Mouse (Mus musculus) intestine, embryonic 14.5 days (tissue): ENCODE data around the gene Tppp2. TPM values are rescaled to one million over a fixed set of nuclear protein-coding genes. Genes with fewer than 3 reads are reported as not detected.

Experiments used
- ATAC-seq: fragments of 200-750 bp; cut with Nextera tagmentation; replicated peaks from 2 replicates; pipeline ENCODE4 v1.8.0; 2017; ENCODE audit warnings: low read depth, moderate number of reproducible peaks, moderate TSS enrichment, moderate library complexity; ENCODE audit not compliant: low FRiP score, low TSS enrichment
- DNase-seq: peaks from one replicate; pipeline ENCODE4 v3.0.0-alpha.2; 2018; ENCODE audit warnings: low spot score
- H3K27ac ChIP-seq: fragments of 300-500 bp; sonication (generic); 2 replicates; pipeline ENCODE4 v1.5.1; 2014; ENCODE audit warnings: low read depth, mild to moderate bottlenecking, control low read depth
- H3K27me3 ChIP-seq: fragments of 300-500 bp; sonication (generic); replicated peaks from 2 replicates; pipeline ENCODE4 v1.6.1; 2014; ENCODE audit warnings: low read length, control low read depth; ENCODE audit not compliant: control insufficient read depth, insufficient read depth
- H3K36me3 ChIP-seq: fragments of 300-500 bp; sonication (generic); 2 replicates; pipeline ENCODE4 v1.6.1; 2014; ENCODE audit warnings: low read length, control low read depth; ENCODE audit not compliant: control insufficient read depth, insufficient read depth
- H3K4me1 ChIP-seq: fragments of 300-500 bp; sonication (generic); replicated peaks from 2 replicates; pipeline ENCODE4 v1.6.1; 2014; ENCODE audit warnings: low read length, control low read depth, mixed read lengths; ENCODE audit not compliant: control insufficient read depth, insufficient read depth
- H3K4me2 ChIP-seq: fragments of 300-500 bp; sonication (generic); 2 replicates; pipeline ENCODE4 v1.6.1; 2014; ENCODE audit warnings: low read length
- H3K4me3 ChIP-seq: fragments of 300-500 bp; sonication (generic); 2 replicates; pipeline ENCODE4 v1.5.1; 2014; ENCODE audit warnings: low read depth, low read length, control low read depth, mixed read lengths
- H3K9ac ChIP-seq: fragments of 300-500 bp; sonication (generic); 2 replicates; pipeline ENCODE4 v1.6.1; 2014; ENCODE audit warnings: mild to moderate bottlenecking, low read length
- H3K9me3 ChIP-seq: fragments of 300-500 bp; sonication (generic); 2 replicates; pipeline ENCODE4 v1.6.1; 2016; ENCODE audit warnings: low read length, control low read depth; ENCODE audit not compliant: control insufficient read depth
- WGBS: fragments of 180-500 bp; shearing (Covaris S2); extraction: QIAGEN DNeasy Blood & Tissue Kit; methylation state at CpG from one replicate; pipeline ENCODE4 v1.1.7; 2014; 5-methylcytosine and 5-hydroxymethylcytosine counted together
- polyA plus RNA-seq: library from polyadenylated mRNA; unstranded; fragments of >200 nt; fragmentation: Nextera tagmentation; extraction: Ambion mirVana; gene quantifications from 2 replicates; pipeline ENCODE4 v1.2.1, GENCODE M21; 2014

Gene Tppp2
- polyA plus RNA-seq = 0.31 TPM in 1 of 2 replicates, not detected in the other

- no peak within 1 kb of the TSS for H3K4me3 ChIP-seq
- no peaks in the 10 kb centered on the region for H3K9me3 ChIP-seq
- DNase-seq (no peak), ATAC-seq (no peak)
- H3K36me3 ChIP-seq = no peaks in the 10 kb centered on the region
- H3K27ac ChIP-seq = no peak within 1 kb of the TSS
- peaks cover 19% of the 10 kb centered on the region; the same call in 1 of the 2 replicates for H3K4me1 ChIP-seq
- H3K27me3 ChIP-seq = no peaks in the 10 kb centered on the region
- 85% methylated on average over 4 of the region's 4 CpGs for WGBS
- H3K4me2 ChIP-seq = no peak within 1 kb of the TSS
- no peak within 1 kb of the TSS for H3K9ac ChIP-seq
Measured at GRCm38 (mm10) chr14:51918125-51918524, at the start of gene Tppp2. Gene Tppp2 (plus strand): TSS chr14:51918425.

- DNase-seq = no peak
- H3K9me3 ChIP-seq = no peaks in the 10 kb centered on the region
- WGBS = 71% methylated on average over 2 of the region's 2 CpGs
- no peak overlapping the region for H3K4me3 ChIP-seq
- H3K27ac ChIP-seq = no peak overlapping the region
- no peaks in the 10 kb centered on the region for H3K27me3 ChIP-seq
- no peak overlapping the region for H3K9ac ChIP-seq
- no peak for ATAC-seq
- H3K4me1 ChIP-seq = no peaks in the 10 kb centered on the region
- H3K4me2 ChIP-seq = no peak overlapping the region
- no peaks in the 10 kb centered on the region for H3K36me3 ChIP-seq
Measured at GRCm38 (mm10) chr14:51870756-51871155, 47.5 kb upstream of the Tppp2 start.

- no peaks in the 10 kb centered on the region for H3K36me3 ChIP-seq
- DNase-seq = no peak
- H3K27ac ChIP-seq = no peak overlapping the region
- no peak overlapping the region for H3K4me2 ChIP-seq
- H3K27me3 ChIP-seq = no peaks in the 10 kb centered on the region
- ATAC-seq = no peak
- WGBS = 77% methylated on average over 9 of the region's 9 CpGs
- H3K4me1 ChIP-seq = no peaks in the 10 kb centered on the region
- no peak overlapping the region for H3K9ac ChIP-seq
- no peaks in the 10 kb centered on the region for H3K9me3 ChIP-seq
- no peak overlapping the region for H3K4me3 ChIP-seq
Measured at GRCm38 (mm10) chr14:51871741-51872140, 46.5 kb upstream of the Tppp2 start.

- H3K4me3 ChIP-seq = no peak overlapping the region
- 77% methylated on average over 3 of the region's 3 CpGs for WGBS
- no peak overlapping the region for H3K9ac ChIP-seq
- H3K27ac ChIP-seq = no peak overlapping the region
- no peak for ATAC-seq
- H3K36me3 ChIP-seq = no peaks in the 10 kb centered on the region
- no peaks in the 10 kb centered on the region for H3K27me3 ChIP-seq
- no peaks in the 10 kb centered on the region for H3K9me3 ChIP-seq
- DNase-seq = no peak
- no peaks in the 10 kb centered on the region for H3K4me1 ChIP-seq
- no peak overlapping the region for H3K4me2 ChIP-seq
Measured at GRCm38 (mm10) chr14:51877517-51877916, 40.7 kb upstream of the Tppp2 start.

- H3K9ac ChIP-seq = peak overlapping the region; percentile 70
- H3K36me3 ChIP-seq = peaks cover 20% of the 10 kb centered on the region
- peak; percentile 87 for DNase-seq
- 0% methylated on average over 4 of the region's 4 CpGs for WGBS
- H3K27me3 ChIP-seq = no peaks in the 10 kb centered on the region
- no peaks in the 10 kb centered on the region for H3K9me3 ChIP-seq
- H3K4me1 ChIP-seq = peaks cover 11% of the 10 kb centered on the region
- peak overlapping the region; percentile 58 for H3K4me2 ChIP-seq
- peak; percentile 37 for ATAC-seq
- peak overlapping the region; percentile 85 for H3K4me3 ChIP-seq
- H3K27ac ChIP-seq = peak overlapping the region; percentile 84
Measured at GRCm38 (mm10) chr14:51883527-51884030, 34.6 kb upstream of the Tppp2 start.

- 1% methylated on average over 14 of the region's 14 CpGs for WGBS
- Histone ChIP-seq H3K9ac (peak overlapping the region; percentile 70), H3K4me3 (peak overlapping the region; percentile 85), H3K36me3 (peaks cover 25% of the 10 kb centered on the region), H3K9me3 (no peaks in the 10 kb centered on the region), H3K4me1 (peaks cover 11% of the 10 kb centered on the region), H3K4me2 (peak overlapping the region; percentile 58), H3K27me3 (no peaks in the 10 kb centered on the region), H3K27ac (peak overlapping the region; percentile 84)
- ATAC-seq (peak; percentile 40), DNase-seq (no peak)
Measured at GRCm38 (mm10) chr14:51884031-51884544, 34.1 kb upstream of the Tppp2 start.

GRCm38 (mm10) chr14:51884598-51885331, 33.5 kb upstream of the Tppp2 start, which contains the start of gene Mettl17:
Gene Mettl17 (plus strand): TSS chr14:51884842.
- Histone ChIP-seq H3K36me3 (peaks cover 32% of the 10 kb centered on the region), H3K27me3 (no peaks in the 10 kb centered on the region), H3K9me3 (no peaks in the 10 kb centered on the region), H3K27ac (peak within 1 kb of the TSS; percentile 84), H3K4me1 (peaks cover 11% of the 10 kb centered on the region), H3K4me3 (peak within 1 kb of the TSS; percentile 85), H3K9ac (peak within 1 kb of the TSS; percentile 70), H3K4me2 (peak within 1 kb of the TSS; percentile 58)
- peak; percentile 96 for ATAC-seq
- peak; percentile 96 for DNase-seq
- under 1% methylated on average over 43 of the region's 43 CpGs for WGBS

GRCm38 (mm10) chr14:51886051-51886450, 32.2 kb upstream of the Tppp2 start:
- 63% methylated on average over 6 of the region's 6 CpGs for WGBS
- Histone ChIP-seq H3K27me3 (no peaks in the 10 kb centered on the region), H3K4me3 (no peak overlapping the region), H3K27ac (no peak overlapping the region), H3K9me3 (no peaks in the 10 kb centered on the region), H3K9ac (no peak overlapping the region; the same call in 1 of the 2 replicates), H3K4me2 (peak overlapping the region; percentile 58), H3K4me1 (peaks cover 11% of the 10 kb centered on the region), H3K36me3 (peaks cover 45% of the 10 kb centered on the region)
- ATAC-seq (no peak), DNase-seq (no peak)
